Mouse (Mus musculus): Measurements from ENCODE around the gene Prr11. TPM values are rescaled to one million over a fixed set of nuclear protein-coding genes. Genes with fewer than 3 reads are reported as not detected.

The Prr11 gene
- 4.9 and 5.7 TPM in 2 replicates for polyA plus RNA-seq (2015; fragmentation: Nextera tagmentation; extraction: Ambion mirVana)

DNA sequence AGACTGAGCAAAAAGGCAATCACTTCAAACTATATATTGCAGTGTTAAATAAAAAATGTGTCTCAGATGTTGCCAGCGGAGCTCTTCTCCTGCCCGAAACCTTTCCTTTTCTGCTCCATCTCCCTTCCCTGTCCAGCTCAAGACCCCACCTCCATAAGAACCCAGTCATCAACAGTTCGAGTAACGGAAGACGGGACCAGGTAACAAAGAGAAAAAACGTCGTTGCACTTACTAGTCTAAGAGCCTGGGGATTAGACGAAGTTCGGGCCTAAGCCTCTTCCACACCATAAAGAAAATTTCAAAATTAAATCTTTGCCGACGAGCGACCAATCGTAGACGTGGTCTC, at the start of gene Prr11:
TSS of gene Prr11 (minus strand) at position 300 of the 346 bp plus-strand sequence.

GRCm38 (mm10) chr11:87126824-87127816, 18.6 kb upstream of the Prr11 start, which contains the start of gene Trim37:
Gene Trim37 (plus strand): TSS chr11:87127077.

DNA sequence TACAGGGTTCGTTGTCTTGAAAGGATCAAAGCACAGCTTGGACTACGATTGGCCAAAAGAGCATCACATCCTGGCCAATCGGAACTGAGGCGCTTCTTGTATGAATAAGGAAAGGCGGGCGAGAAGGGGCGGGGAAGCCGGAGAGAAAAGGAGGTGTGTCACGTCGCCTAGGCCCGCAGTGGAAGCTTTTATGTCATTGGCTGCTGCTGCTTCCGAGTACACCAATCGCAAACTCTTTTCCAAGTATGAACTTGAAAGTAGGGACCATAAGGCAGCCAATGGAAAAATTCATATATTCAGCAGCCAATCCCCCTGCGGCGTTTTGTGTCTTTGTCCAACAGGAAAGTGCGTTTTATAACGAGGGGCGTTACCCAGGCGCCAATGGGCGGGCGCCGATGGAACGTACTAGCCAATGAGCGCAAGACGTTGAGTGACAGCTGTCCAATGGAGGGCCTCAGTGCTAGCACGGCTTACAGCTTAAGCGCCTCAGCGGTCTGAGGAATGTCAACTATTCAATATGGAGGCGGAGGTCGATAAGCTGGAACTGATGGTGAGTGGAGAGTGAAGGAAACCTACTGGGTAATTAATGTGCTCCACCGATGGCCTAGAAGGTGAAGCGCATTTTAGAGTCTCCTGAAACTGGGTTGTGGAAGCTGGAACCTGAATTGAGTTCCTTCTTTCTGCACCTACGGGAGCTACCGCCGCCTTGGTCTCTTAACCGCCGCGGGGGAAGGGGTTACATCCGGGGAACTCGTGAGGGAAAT, 429 bp upstream of the Prr11 start, which contains the start of gene Ska2:
TSS of gene Ska2 (plus strand) at position 480 of the 764 bp plus-strand sequence.

GRCm38 (mm10) chr11:87086290-87086984, 22.1 kb downstream of the Prr11 start, which contains the start of gene Smg8:
Gene Smg8 (minus strand): TSS chr11:87086774.

DNA sequence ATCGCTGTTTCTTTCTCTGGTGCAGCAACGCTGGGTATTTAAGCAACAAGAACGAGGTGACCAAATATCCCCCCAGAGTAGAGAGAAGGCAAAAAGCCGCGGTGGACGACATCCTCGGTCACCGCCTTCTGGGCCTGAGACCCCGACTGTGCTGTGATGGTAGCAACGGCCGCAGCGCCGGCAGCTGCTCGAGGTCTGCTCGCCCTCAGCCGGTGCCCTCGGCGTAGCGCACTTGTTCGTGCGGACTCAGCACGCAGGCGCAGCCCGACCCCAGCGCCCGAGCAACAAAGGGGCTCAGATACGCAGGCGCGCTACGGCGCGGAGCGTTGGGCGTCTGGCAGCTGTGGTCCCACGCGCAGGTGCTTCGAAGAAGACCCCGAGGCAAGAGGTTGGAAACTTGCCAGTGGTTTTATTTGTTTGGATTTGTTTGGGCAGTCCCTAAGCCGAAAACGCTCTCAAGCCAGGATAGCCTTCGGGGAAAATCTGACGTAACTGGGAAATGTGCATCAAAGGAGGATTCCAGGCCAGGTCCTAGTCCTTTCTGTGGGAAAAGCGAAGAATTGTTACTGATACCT, 34.6 kb downstream of the Prr11 start, which contains the start of gene Gdpd1:
TSS of gene Gdpd1 (minus strand) at position 197 of the 575 bp plus-strand sequence.

MicroRNA genes within 50 kb of the gene (microRNA counts, 519-probe panel; counts per million panel counts)
- microRNA mmu-miR-301a: 7,795 counts per million, percentile 76 among the panel's probes with 10 or more counts

Other genes starting within 250 kb of the Prr11 start
- gene Ypel2, start 115.0 kb downstream of the Prr11 start, polyA plus RNA-seq (2015; fragmentation: Nextera tagmentation; extraction: Ambion mirVana): 1.6 and 1.9 TPM in 2 replicates
- 5.7 and 6.3 TPM in 2 replicates for gene Gdpd1, start 34.6 kb downstream of the Prr11 start, polyA plus RNA-seq (2015; fragmentation: Nextera tagmentation; extraction: Ambion mirVana)
- gene Smg8, start 21.9 kb downstream of the Prr11 start, polyA plus RNA-seq (2015; fragmentation: Nextera tagmentation; extraction: Ambion mirVana): 7.1 and 8.2 TPM in 2 replicates
- gene Ska2, start 526 bp upstream of the Prr11 start, polyA plus RNA-seq (2015; fragmentation: Nextera tagmentation; extraction: Ambion mirVana): 28.6 and 31.5 TPM in 2 replicates
- gene Trim37, start 18.4 kb upstream of the Prr11 start, polyA plus RNA-seq (2015; fragmentation: Nextera tagmentation; extraction: Ambion mirVana): 18.4 and 19.7 TPM in 2 replicates